Mouse (Mus musculus) forebrain, embryonic 16.5 days (tissue): ENCODE data around the gene Syngr1. TPM values are rescaled to one million over a fixed set of nuclear protein-coding genes. Genes with fewer than 3 reads are reported as not detected.

ENCODE experiments used
- ATAC-seq: fragments of 200-750 bp; cut with Nextera tagmentation; 2 replicates; pipeline ENCODE4 v1.8.0; 2017; ENCODE audit warnings: mild to moderate bottlenecking, moderate library complexity
- H3K27ac ChIP-seq: fragments of 300-500 bp; sonication (generic); 2 replicates; pipeline ENCODE4 v1.5.1; 2014; ENCODE audit warnings: low read length, control low read depth
- H3K27me3 ChIP-seq: fragments of 300-500 bp; sonication (generic); replicated peaks from 2 replicates; pipeline ENCODE4 v1.6.1; 2014; ENCODE audit warnings: low read length; ENCODE audit not compliant: control insufficient read depth, insufficient read depth
- H3K36me3 ChIP-seq: fragments of 300-500 bp; sonication (generic); 2 replicates; pipeline ENCODE4 v1.6.1; 2014; ENCODE audit not compliant: control insufficient read depth, insufficient read depth
- H3K4me1 ChIP-seq: fragments of 300-500 bp; sonication (generic); replicated peaks from 2 replicates; pipeline ENCODE4 v1.6.1; 2014; ENCODE audit warnings: low read length; ENCODE audit not compliant: control insufficient read depth, insufficient read depth
- H3K4me2 ChIP-seq: fragments of 300-500 bp; sonication (generic); 2 replicates; pipeline ENCODE4 v1.6.1; 2014; ENCODE audit warnings: mild to moderate bottlenecking, low read length, control low read depth
- H3K4me3 ChIP-seq: fragments of 300-500 bp; sonication (generic); replicated peaks from 2 replicates; pipeline ENCODE4 v1.5.1; 2014; ENCODE audit warnings: mild to moderate bottlenecking, low read length, control low read depth
- H3K9ac ChIP-seq: fragments of 300-500 bp; sonication (generic); replicated peaks from 2 replicates; pipeline ENCODE4 v1.6.1; 2014; ENCODE audit warnings: low read depth, low read length, control low read depth
- H3K9me3 ChIP-seq: fragments of 300-500 bp; sonication (generic); 2 replicates; pipeline ENCODE4 v1.6.1; 2016; ENCODE audit warnings: low read length; ENCODE audit not compliant: control insufficient read depth
- WGBS: fragments of 180-500 bp; shearing (Covaris S2); extraction: QIAGEN DNeasy Blood & Tissue Kit; methylation state at CpG from one replicate; pipeline ENCODE4 v1.1.7; 2014; 5-methylcytosine and 5-hydroxymethylcytosine counted together
- polyA plus RNA-seq: library from polyadenylated mRNA; unstranded; fragments of >200 nt; fragmentation: Nextera tagmentation; extraction: Ambion mirVana; gene quantifications from 2 replicates; pipeline ENCODE4 v1.2.1, GENCODE M21; 2015

Syngr1 gene
- 49.5 and 58.4 TPM in 2 replicates for polyA plus RNA-seq

DNA sequence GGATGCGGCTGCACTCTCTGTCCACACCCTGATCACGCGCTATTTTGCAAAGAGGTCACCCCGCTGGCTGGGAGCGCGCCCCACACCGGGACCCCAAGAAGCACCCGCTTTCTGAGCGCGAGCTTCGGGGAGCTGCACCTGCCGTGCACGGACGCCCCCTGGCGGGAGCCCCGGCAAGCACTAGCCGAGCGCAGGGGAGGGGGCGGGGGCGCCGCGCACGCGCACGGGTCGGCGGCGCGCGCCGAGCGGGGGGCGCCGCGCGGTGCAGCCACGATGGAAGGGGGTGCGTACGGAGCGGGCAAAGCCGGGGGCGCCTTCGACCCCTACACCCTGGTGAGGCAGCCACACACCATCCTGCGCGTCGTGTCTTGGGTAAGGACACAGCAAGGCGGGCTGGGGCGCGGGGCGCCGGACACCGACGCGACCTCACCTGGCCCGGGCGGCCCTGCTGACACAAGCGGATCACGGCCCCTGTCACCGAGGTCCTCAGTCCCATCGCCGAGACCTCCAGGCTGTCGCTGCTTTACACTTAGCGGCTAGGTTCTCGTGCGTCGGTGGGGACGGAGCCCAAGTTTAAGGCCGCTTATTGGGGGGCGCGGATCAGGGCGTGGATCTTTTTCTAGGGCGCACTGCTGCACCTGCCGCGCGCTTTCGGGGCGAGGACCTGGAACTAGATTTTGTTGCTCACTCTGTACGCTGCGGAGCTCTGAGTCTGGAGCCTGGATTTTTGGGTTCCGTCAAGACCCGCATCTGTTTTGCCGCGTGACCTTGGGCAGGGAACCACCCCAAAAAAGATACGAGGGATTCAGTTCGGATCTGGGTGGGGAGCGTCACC is at the start of gene Syngr1, which contains the start of gene Rpl3:
Syngr1 (plus strand) TSS at position 214 of the 835 bp plus-strand sequence.
Rpl3 (minus strand) TSS at position 748 of the 835 bp plus-strand sequence.
- Histone ChIP-seq H3K4me1 (peaks cover 20% of the 10 kb centered on the region), H3K36me3 (no peaks in the 10 kb centered on the region), H3K4me2 (peak within 1 kb of the TSS; percentile 72), H3K9ac (peak within 1 kb of the TSS; percentile 77), H3K27ac (no peak within 1 kb of the TSS), H3K27me3 (no peaks in the 10 kb centered on the region), H3K9me3 (no peaks in the 10 kb centered on the region), H3K4me3 (peak within 1 kb of the TSS; percentile 58)
- under 1% methylated on average over 67 of the region's 86 CpGs for WGBS
- ATAC-seq: peak; percentile 72

DNA sequence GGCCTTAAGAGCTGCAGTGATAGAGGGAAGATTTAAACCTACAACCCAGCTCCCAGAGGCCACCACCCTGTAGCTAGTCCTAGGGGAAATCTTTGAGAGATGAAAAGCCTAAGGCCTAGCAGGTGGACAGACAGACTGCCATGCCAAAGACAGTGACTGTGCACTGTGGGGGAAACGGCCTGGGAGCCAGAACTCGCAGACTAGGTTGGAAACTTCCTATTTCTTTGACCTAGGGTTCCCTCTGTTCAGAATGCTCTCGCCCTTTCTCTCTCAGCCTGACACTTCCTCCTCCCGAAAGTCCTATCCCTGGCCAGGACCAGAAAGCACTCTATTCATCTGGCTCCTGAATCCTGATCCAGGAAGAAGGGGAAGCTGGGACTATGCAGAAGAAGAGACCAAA is 49.0 kb upstream of the Syngr1 start:
- Histone ChIP-seq H3K36me3 (no peaks in the 10 kb centered on the region), H3K9me3 (peaks cover 8% of the 10 kb centered on the region), H3K4me3 (no peak overlapping the region), H3K9ac (no peak overlapping the region), H3K4me2 (no peak overlapping the region), H3K27me3 (no peaks in the 10 kb centered on the region), H3K4me1 (no peaks in the 10 kb centered on the region), H3K27ac (no peak overlapping the region)
- WGBS: 78% methylated on average over 4 of the region's 4 CpGs
- no peak for ATAC-seq

DNA sequence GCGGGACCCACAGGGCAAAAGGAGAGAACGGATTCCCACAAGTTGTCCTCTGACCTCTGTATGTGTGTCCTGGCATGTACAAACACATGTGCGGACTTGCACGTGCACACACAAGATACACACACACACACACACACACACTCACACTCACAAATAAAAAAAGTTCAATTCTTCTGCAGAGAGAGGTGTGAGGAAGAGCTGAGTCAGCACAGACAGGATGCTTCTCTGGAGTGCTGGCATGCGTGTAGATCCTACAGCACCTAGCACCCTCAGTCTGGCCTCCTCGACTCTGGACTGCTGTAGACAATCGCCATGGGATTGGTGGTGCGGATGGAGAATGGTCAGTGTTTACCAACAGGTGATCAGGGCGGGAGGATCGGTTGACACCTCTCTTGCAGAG is 46.9 kb upstream of the Syngr1 start:
- 93% methylated on average over 10 of the region's 10 CpGs for WGBS
- Histone ChIP-seq H3K36me3 (no peaks in the 10 kb centered on the region), H3K27me3 (no peaks in the 10 kb centered on the region), H3K4me1 (no peaks in the 10 kb centered on the region), H3K4me2 (no peak overlapping the region), H3K9me3 (peaks cover 5% of the 10 kb centered on the region), H3K4me3 (no peak overlapping the region), H3K9ac (no peak overlapping the region), H3K27ac (no peak overlapping the region)
- ATAC-seq: no peak

DNA sequence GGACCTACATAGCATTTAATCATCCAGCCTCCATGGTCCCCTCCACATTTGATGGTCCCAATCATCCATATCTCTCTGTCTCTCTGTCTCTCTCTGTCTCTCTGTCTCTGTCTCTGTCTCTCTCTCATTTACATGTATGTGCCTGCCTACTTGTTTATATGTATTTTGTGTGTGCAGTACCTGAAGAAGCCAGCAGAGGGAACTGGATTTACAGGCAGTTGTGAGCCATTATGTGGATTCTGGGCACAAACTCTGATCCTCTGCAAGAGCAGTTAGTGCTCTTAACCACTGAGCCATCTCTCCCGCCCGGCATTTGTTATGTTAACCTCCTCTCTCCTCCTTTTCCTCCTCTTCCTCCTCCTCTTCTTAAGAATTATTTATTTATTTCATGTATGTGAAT is 45.4 kb upstream of the Syngr1 start:
- H3K4me3 ChIP-seq: no peak overlapping the region
- H3K27me3 ChIP-seq: no peaks in the 10 kb centered on the region
- no peaks in the 10 kb centered on the region for H3K36me3 ChIP-seq
- ATAC-seq: no peak
- H3K4me2 ChIP-seq: no peak overlapping the region
- H3K9me3 ChIP-seq: peaks cover 5% of the 10 kb centered on the region
- no peak overlapping the region for H3K9ac ChIP-seq
- 98% methylated on average over 2 of the region's 2 CpGs for WGBS
- H3K4me1 ChIP-seq: no peaks in the 10 kb centered on the region
- H3K27ac ChIP-seq: no peak overlapping the region

DNA sequence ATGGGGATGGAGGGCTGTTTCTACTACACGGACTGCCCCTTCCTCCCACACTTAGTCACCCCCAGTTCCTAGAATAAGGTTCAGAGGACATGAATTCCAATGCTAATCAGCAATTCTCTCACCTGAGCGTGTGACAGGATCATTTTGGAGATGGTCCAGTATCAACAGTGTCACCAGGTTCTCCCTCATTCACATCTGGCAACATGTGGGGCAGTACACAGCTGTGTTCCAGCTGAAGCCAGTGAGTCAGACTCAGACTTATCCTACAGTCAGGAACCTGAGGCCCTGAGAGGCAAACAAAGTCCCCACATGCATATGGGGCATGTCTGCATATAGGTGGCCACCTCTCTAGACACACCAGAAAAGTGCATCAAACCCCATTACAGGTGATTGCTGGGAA is 43.9 kb upstream of the Syngr1 start:
- H3K4me3 ChIP-seq: no peak overlapping the region
- H3K27ac ChIP-seq: no peak overlapping the region
- H3K27me3 ChIP-seq: no peaks in the 10 kb centered on the region
- 92% methylated on average over 2 of the region's 2 CpGs for WGBS
- H3K4me2 ChIP-seq: no peak overlapping the region
- H3K4me1 ChIP-seq: no peaks in the 10 kb centered on the region
- no peak overlapping the region for H3K9ac ChIP-seq
- no peak for ATAC-seq
- no peaks in the 10 kb centered on the region for H3K36me3 ChIP-seq
- peaks cover 5% of the 10 kb centered on the region for H3K9me3 ChIP-seq

DNA sequence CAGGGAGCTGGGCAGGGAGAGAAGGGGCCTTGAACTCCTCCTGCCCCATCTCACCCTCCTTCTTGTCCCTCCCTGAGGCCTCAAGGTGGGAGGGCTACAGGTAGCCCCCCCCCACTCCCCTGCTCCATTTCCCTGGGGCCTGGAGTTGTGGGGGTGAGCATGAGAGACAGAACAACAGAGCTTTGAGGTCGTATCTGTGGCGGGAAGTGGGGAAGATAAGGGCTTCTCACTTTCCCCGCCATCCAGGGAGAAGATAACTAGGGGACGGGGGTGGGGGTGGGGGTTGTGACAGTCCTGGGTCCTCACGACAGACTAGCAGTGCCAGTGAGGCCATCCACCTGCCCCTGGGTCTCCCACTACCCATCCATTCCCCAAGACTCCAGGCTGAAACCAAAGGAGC is 43.2 kb upstream of the Syngr1 start:
- no peaks in the 10 kb centered on the region for H3K36me3 ChIP-seq
- H3K4me2 ChIP-seq: no peak overlapping the region
- 59% methylated on average over 5 of the region's 5 CpGs for WGBS
- H3K4me1 ChIP-seq: no peaks in the 10 kb centered on the region
- no peaks in the 10 kb centered on the region for H3K27me3 ChIP-seq
- no peak for ATAC-seq
- no peak overlapping the region for H3K27ac ChIP-seq
- peaks cover 5% of the 10 kb centered on the region for H3K9me3 ChIP-seq
- no peak overlapping the region for H3K9ac ChIP-seq
- H3K4me3 ChIP-seq: no peak overlapping the region

DNA sequence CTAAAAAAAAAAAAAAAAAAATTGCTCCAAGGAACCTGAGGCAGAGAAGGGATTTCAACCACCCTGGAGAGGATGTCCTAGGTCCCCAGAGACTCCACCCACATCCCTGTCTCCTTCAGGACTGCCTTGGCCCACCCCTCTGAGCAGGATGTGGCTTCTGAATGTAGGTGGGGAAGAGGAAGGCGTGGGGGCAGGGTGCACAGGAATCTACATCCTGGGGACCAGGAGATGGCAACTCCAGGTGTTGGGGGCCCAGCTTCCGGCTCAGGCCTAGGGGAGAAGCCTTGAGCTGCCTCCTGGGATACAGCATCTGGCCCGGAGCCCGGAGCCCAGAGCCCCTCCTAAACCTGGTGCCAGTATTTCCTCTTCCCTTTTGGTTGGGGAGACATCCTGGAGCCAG is 41.0 kb upstream of the Syngr1 start:
- peaks cover 5% of the 10 kb centered on the region for H3K9me3 ChIP-seq
- WGBS: 54% methylated on average over 4 of the region's 4 CpGs
- H3K36me3 ChIP-seq: no peaks in the 10 kb centered on the region
- H3K4me3 ChIP-seq: no peak overlapping the region
- H3K4me1 ChIP-seq: no peaks in the 10 kb centered on the region
- H3K27ac ChIP-seq: no peak overlapping the region
- no peak for ATAC-seq
- no peak overlapping the region for H3K9ac ChIP-seq
- no peak overlapping the region for H3K4me2 ChIP-seq
- H3K27me3 ChIP-seq: no peaks in the 10 kb centered on the region

DNA sequence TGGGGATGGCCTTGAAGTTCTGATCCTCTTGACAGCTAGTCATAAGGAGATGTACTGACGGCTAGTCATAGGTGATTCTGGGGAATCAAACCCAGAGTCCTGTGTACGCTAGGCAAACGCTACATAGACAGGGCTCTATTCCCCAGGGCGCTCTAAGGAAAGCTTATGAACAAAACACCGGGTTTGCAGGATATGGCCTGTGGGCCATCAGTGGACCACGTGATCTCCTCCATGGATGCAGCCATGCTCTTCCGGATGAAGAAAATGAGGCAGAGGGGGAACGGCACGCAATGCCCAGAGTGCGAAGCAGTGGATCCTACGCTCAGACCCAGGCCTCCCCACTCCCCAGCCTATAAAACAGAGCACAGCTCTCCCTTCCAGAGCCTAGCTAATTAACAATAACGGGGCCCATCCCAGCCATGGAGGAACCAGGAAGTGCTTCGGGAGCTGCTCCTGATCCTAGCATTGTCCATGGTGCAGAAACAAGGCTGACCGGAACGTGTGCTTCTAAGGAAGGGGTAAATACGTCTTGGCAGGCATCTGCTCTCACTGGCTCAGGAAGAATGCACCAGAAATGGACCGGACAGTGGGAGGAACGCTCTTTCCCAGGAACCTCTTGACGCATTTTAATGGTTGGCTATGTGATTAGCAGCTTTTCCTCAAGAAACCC is 39.9 kb upstream of the Syngr1 start:
- no peak overlapping the region for H3K27ac ChIP-seq
- H3K9me3 ChIP-seq: no peaks in the 10 kb centered on the region
- no peak for ATAC-seq
- WGBS: 76% methylated on average over 19 of the region's 19 CpGs
- no peaks in the 10 kb centered on the region for H3K36me3 ChIP-seq
- no peaks in the 10 kb centered on the region for H3K4me1 ChIP-seq
- no peaks in the 10 kb centered on the region for H3K27me3 ChIP-seq
- H3K4me2 ChIP-seq: no peak overlapping the region
- H3K4me3 ChIP-seq: no peak overlapping the region
- H3K9ac ChIP-seq: no peak overlapping the region

DNA sequence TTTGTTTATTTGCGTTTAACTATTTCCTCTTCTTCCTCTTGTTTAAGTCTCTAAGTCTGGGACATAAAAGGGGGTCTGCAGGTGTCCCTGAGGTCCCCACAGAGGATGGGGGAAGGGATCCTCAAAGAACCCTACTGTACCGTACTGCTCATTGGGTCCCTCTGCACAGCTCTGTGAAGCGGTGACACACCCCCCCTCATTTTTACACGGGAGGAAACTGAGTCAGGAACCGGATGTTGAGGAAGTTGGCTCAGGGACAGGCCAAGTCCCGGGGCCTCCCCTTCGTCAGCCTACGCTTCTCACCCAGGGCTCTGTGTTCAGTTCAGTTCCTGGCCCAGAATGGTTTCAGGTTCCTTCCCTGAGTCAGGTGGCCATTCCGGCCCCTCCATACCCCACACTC is 39.4 kb upstream of the Syngr1 start:
- Histone ChIP-seq H3K36me3 (no peaks in the 10 kb centered on the region), H3K27ac (no peak overlapping the region), H3K9ac (no peak overlapping the region), H3K4me3 (no peak overlapping the region), H3K27me3 (no peaks in the 10 kb centered on the region), H3K4me1 (no peaks in the 10 kb centered on the region), H3K9me3 (no peaks in the 10 kb centered on the region), H3K4me2 (no peak overlapping the region)
- WGBS: 92% methylated on average over 9 of the region's 9 CpGs
- no peak for ATAC-seq
